Mouse (Mus musculus) embryonic fibroblast, embryonic 13.5 days (primary cell): ENCODE measurements around the gene Cutal.

Source experiments
- CTCF ChIP-seq: IDR thresholded peaks from 2 replicates; pipeline ENCODE4 v1.5.1; 2011; ENCODE audit warnings: mild to moderate bottlenecking, control low read depth, low read length, moderate library complexity, borderline replicate concordance; ENCODE audit not compliant: insufficient read depth
- POLR2A ChIP-seq: IDR thresholded peaks from 2 replicates; pipeline ENCODE4 v1.6.1; 2011; ENCODE audit warnings: low read depth, mild to moderate bottlenecking, control low read depth, low read length, moderate library complexity

DNA sequence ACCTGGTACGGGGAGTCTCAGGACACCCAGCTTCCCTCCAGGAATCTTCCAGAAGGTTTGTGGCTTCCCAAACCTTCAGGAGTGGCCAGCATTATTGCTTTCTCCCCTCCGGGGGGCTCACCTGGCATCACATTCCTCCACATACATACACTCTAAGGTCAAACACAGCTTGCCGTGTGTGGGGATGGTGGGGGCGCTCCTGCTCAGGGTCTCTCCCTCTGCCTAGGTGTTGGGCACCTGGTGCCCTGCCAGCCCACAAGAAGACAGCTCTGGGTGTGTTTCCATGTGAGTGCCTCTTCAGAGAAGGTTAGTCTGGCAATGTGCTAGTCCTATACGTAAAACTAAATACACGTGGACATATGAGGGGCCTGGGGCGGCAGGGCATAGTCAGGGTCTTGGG is 38.4 kb downstream of the Cutal start:
- TF ChIP-seq POLR2A, result no peak
- TF ChIP-seq CTCF, result no peak
